In the genomic region with DNA sequence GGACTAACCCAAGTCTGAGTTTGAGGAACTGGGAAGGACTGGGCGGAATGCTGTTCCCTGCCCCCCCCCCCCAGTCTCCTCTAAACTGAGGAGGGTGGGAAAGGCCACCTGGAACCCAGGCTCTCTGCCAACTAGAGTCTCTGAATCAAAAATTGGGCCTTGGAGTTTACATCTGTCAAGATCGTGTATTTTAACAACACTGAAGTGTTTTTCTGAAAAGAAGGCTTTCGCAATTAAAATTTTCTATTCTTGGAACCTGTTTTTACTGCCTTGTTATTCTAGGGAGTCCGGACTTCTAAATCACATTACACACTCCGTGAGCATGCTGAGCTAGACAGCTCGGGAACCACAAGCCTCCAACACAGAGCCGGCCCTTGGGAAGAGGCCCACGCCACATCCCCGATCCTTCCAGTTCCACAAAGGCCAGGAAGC, we compare ENCODE assay signal across 8 mouse cellular contexts. TPM values are rescaled to one million over a fixed set of nuclear protein-coding genes. Genes with fewer than 3 reads are reported as not detected.
DNase-seq lines count a peak whose midpoint lies in the region; ATAC-seq and TF ChIP-seq lines count a peak whose summit lies in the region.

No protein-coding gene starts in this region.

- H3K4me3 ChIP-seq in intestine, embryonic 14.5 days (ENCODE audit: low read depth, low read length): no peak overlapping the region
- no peak overlapping the region for H3K4me3 ChIP-seq in intestine, postnatal 0 days (ENCODE audit: low read depth, low read length)
- no peak overlapping the region for H3K4me3 ChIP-seq in forebrain, embryonic 16.5 days (replicated peaks; ENCODE audit: low read length)

- DNase-seq in adrenal gland, adult 2 months: peak; percentile 52
- no peak for DNase-seq in adrenal gland, postnatal 4 days (ENCODE audit: low spot score in 2 of 2)
- DNase-seq in intestine, embryonic 14.5 days (ENCODE audit: low spot score): no peak
- peak; percentile 56 for DNase-seq in lung, postnatal 10 days
- no peak for DNase-seq in ovary, postnatal 10 days (ENCODE audit: low spot score)
- no peak for DNase-seq in thymus, postnatal 36 days

- H3K4me2 ChIP-seq in intestine, embryonic 14.5 days (ENCODE audit: low read length): no peak overlapping the region
- H3K4me2 ChIP-seq in intestine, postnatal 0 days (replicated peaks; ENCODE audit: low read depth): no peak overlapping the region
- peak overlapping the region; percentile 14; the same call in 1 of the 2 replicates for H3K4me2 ChIP-seq in forebrain, embryonic 16.5 days (ENCODE audit: low read length)

- 0 out of 2 replicates have a peak overlapping the region, but pooled peaks have one; percentile 51 for H3K27ac ChIP-seq in intestine, embryonic 14.5 days (ENCODE audit: low read depth)
- H3K27ac ChIP-seq in intestine, postnatal 0 days (ENCODE audit: low read depth, low read length): no peak overlapping the region; the same call in 1 of the 2 replicates
- H3K27ac ChIP-seq in forebrain, embryonic 16.5 days (ENCODE audit: low read length): peak overlapping the region; percentile 79

- no peak for TF ChIP-seq CTCF in intestine, postnatal 0 days (IDR thresholded peaks at IDR 0.05; ENCODE audit: low read depth)

- 42% methylated on average over 9 of the region's 9 CpGs for WGBS in intestine, embryonic 14.5 days
- 52% methylated on average over 9 of the region's 9 CpGs for WGBS in intestine, postnatal 0 days
- 10% methylated on average over 9 of the region's 9 CpGs for WGBS in forebrain, embryonic 16.5 days

- no peaks in the 10 kb centered on the region for H3K27me3 ChIP-seq in intestine, embryonic 14.5 days (replicated peaks; ENCODE audit: control insufficient read depth, insufficient read depth, low read length)
- H3K27me3 ChIP-seq in intestine, postnatal 0 days (replicated peaks; ENCODE audit: control insufficient read depth, insufficient read depth, low read length): no peaks in the 10 kb centered on the region
- no peaks in the 10 kb centered on the region for H3K27me3 ChIP-seq in forebrain, embryonic 16.5 days (replicated peaks; ENCODE audit: control insufficient read depth, insufficient read depth, low read length)

- H3K9ac ChIP-seq in intestine, embryonic 14.5 days (ENCODE audit: low read length): no peak overlapping the region
- H3K9ac ChIP-seq in intestine, postnatal 0 days (ENCODE audit: low read depth, low read length): no peak overlapping the region
- H3K9ac ChIP-seq in forebrain, embryonic 16.5 days (replicated peaks; ENCODE audit: low read depth, low read length): no peak overlapping the region

- H3K4me1 ChIP-seq in intestine, embryonic 14.5 days (replicated peaks; ENCODE audit: control insufficient read depth, insufficient read depth, low read length): peaks cover 35% of the 10 kb centered on the region
- no peaks in the 10 kb centered on the region for H3K4me1 ChIP-seq in intestine, postnatal 0 days (replicated peaks; ENCODE audit: control insufficient read depth, insufficient read depth, low read length)
- peaks cover 31% of the 10 kb centered on the region for H3K4me1 ChIP-seq in forebrain, embryonic 16.5 days (replicated peaks; ENCODE audit: control insufficient read depth, insufficient read depth, low read length)

- no peaks in the 10 kb centered on the region for H3K36me3 ChIP-seq in intestine, embryonic 14.5 days (ENCODE audit: control insufficient read depth, insufficient read depth, low read length)
- H3K36me3 ChIP-seq in intestine, postnatal 0 days (ENCODE audit: control insufficient read depth, insufficient read depth): no peaks in the 10 kb centered on the region
- H3K36me3 ChIP-seq in forebrain, embryonic 16.5 days (ENCODE audit: control insufficient read depth, insufficient read depth): no peaks in the 10 kb centered on the region

- no peaks in the 10 kb centered on the region for H3K9me3 ChIP-seq in intestine, embryonic 14.5 days (ENCODE audit: control insufficient read depth, low read length)
- no peaks in the 10 kb centered on the region for H3K9me3 ChIP-seq in intestine, postnatal 0 days (ENCODE audit: control insufficient read depth)
- no peaks in the 10 kb centered on the region for H3K9me3 ChIP-seq in forebrain, embryonic 16.5 days (ENCODE audit: control insufficient read depth, low read length)

- ATAC-seq in intestine, embryonic 14.5 days (replicated peaks; ENCODE audit: low FRiP score, low TSS enrichment, low read depth): no peak
- ATAC-seq in intestine, postnatal 0 days: no peak
- peak; percentile 84 for ATAC-seq in forebrain, embryonic 16.5 days

RNA-seq across cellular contexts. Expression of gene Rasa3, which starts 36.9 kb away (rescaled TPM):
- total RNA-seq in adrenal gland, adult 2 months (2021): 10 to 100 TPM; 27.4 to 35.9 TPM
- polyA plus RNA-seq in adrenal gland, adult 2 months (2012; rRNA removed): 25.8 and 38.6 TPM in 2 replicates
- total RNA-seq in adrenal gland, postnatal 4 days (2021): 10 to 100 TPM; 46.2 to 47.3 TPM
- polyA plus RNA-seq in intestine, embryonic 14.5 days (2014; fragmentation: Nextera tagmentation; extraction: Ambion mirVana): 24.9 and 27.8 TPM in 2 replicates
- polyA plus RNA-seq in intestine, postnatal 0 days (2015; fragmentation: Nextera tagmentation; extraction: Ambion mirVana): 9.8 and 9.9 TPM in 2 replicates
- 26.8 and 27.1 TPM in 2 replicates for polyA plus RNA-seq in forebrain, embryonic 16.5 days (2015; fragmentation: Nextera tagmentation; extraction: Ambion mirVana)

Comparison
In these comparisons a context has a peak if more than half of its experiments do, and no peak if none do; other contexts are left out.
1. DNase-seq: peak in adrenal gland, adult 2 months (single experiment) and lung, postnatal 10 days (single experiment); none in adrenal gland, postnatal 4 days (0 of 2), intestine, embryonic 14.5 days (single experiment), ovary, postnatal 10 days (single experiment) and thymus, postnatal 36 days (0 of 2).